Mouse (Mus musculus) monocyte, adult 5-6 weeks (primary cell): ENCODE results near the gene Parm1. TPM values are rescaled to one million over a fixed set of nuclear protein-coding genes. Genes with fewer than 3 reads are reported as not detected.
A peak's percentile ranks its signal among the peaks of the same experiment; 100 is the strongest.

ENCODE experiments used
- ATAC-seq: fragments of 153-309, 156-312 bp; replicated peaks from 2 replicates; pipeline ENCODE4 v1.8.0; 2017; ENCODE audit warnings: mild to moderate bottlenecking; ENCODE audit not compliant: low TSS enrichment, insufficient number of reproducible peaks, severe bottlenecking, poor library complexity, low FRiP score
- total RNA-seq: library from RNA; stranded (forward); fragments of 200-1000, 200-491, 200-594 nt; gene quantifications from 3 replicates; pipeline ENCODE4 v1.2.3, GENCODE M21; 2017

The Parm1 gene
- 1.1 to 2.5 TPM in 2 of 3 replicates, not detected in the other for total RNA-seq

DNA sequence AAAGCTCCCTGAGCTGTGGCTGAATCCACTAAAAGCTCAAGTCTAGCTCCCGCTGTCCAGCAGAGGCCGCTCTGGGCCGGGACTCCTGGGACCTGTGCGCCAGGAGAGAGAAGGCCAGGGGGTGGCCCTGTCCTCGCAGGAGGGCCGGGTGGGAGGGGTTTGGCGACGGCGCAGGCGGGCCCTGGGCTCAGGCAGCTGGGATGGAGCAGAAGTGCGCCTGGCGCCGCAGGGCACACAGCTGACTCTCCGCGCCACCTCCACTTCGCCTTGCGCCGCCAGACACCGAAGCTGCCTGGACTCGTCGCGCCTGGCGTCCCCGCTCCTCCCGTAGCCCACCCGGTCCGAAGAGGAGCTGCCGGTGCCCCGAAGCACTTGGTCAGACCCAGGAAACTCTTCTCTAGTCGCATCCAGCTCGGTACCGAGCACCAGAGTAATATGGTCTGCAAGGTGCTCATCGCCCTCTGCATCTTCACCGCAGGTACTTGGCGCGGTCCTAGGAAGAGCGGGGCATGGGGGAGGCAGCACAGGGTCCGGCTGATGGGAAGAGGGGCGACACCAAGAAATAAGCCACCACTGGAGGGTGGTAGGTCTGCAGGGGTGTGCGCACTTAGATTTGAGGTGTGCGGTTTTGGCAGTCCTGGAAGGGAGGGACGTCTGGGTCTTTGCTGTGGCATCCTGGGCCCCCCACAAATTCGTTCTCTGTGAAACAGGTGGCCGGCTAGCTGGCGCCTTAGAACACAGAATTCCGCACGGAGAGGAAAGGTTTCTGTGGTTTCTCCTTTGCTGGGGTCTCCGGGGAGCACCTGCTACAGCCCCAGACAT is at the start of gene Parm1:
TSS of gene Parm1 (plus strand) at position 136 of the 822 bp plus-strand sequence.
- 0 out of 2 replicates have a peak, but pooled peaks have one; percentile 50 for ATAC-seq

GRCm38 (mm10) chr5:91475241-91475640 is 42.2 kb upstream of the Parm1 start:
- no peak for ATAC-seq

- no peak for ATAC-seq
Observed at GRCm38 (mm10) chr5:91476863-91477262, 40.6 kb upstream of the Parm1 start.

GRCm38 (mm10) chr5:91478673-91479072 is 38.7 kb upstream of the Parm1 start:
- ATAC-seq, result no peak

DNA sequence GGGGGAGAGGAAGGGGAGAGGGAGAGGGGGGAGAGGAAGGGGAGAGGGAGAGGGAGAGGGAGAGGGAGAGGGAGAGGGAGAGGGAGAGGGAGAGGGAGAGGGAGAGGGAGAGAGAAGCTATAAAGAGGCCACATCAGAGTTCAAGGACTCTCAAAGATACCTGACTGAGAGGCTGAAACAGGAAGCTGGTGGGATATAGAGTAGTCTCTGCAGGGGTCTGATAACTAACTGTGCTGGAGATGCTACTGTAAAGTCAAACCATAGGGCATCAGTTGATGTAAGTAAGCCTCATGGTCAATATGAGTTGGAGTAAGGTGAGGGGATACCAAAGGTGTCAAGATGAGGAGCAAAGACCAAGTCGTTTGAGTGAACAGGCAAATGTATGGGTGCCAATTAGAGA is 37.3 kb upstream of the Parm1 start:
- ATAC-seq, result no peak

GRCm38 (mm10) chr5:91484324-91484723 is 33.1 kb upstream of the Parm1 start:
- ATAC-seq, result no peak

- ATAC-seq, result no peak
Observed at GRCm38 (mm10) chr5:91494456-91494855, 23.0 kb upstream of the Parm1 start.

DNA sequence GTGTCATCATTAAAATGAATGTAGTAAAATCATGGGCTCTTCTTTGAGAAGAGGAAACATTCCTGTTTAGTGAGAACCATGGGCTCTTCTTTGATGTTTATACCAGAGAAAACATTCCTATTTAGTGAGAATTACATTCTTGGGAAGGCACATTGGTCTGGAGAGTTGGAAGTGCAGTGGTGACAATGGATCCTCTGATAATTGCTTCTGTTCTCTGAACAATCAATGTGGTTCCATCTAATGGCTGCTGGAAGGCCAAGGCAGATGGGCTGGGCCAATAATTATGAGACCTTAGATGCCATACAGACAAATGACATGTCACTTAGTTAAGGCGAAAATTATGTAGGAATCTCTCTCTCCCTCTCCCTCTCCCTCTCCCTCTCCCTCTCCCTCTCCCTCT is 16.1 kb upstream of the Parm1 start:
- no peak for ATAC-seq

GRCm38 (mm10) chr5:91502366-91502765 is 15.0 kb upstream of the Parm1 start:
- no peak for ATAC-seq

DNA sequence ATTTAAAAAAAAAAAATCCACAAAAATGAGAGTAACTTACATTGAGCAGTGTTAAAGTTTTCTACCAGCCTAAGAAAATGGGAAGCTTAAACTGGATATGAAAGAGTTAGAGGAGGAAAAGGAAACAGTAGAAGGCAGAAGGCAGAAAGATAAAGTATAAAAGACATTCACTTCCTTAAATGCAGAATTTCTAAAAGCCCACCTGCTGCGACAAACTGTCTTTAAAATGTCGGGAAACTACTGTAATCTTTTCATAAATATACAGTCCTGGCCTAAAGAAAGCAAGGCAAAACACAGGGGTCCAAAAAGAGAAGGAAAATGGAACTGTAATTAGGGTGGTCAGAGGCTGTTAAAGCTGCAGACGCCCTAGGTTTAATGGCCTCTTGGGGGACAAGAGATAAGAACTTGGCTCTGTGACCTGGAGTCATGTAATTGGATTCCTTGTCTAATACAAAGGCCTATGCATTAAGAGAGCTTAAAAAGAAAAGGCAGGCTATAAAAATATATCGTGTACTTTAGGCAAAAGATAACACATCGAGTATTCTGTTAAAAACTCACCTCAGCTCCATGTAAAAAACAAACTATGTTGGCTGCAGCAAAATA is 13.0 kb upstream of the Parm1 start:
- no peak for ATAC-seq

- no peak for ATAC-seq
Observed at GRCm38 (mm10) chr5:91517077-91517476, 338 bp upstream of the Parm1 start.

DNA sequence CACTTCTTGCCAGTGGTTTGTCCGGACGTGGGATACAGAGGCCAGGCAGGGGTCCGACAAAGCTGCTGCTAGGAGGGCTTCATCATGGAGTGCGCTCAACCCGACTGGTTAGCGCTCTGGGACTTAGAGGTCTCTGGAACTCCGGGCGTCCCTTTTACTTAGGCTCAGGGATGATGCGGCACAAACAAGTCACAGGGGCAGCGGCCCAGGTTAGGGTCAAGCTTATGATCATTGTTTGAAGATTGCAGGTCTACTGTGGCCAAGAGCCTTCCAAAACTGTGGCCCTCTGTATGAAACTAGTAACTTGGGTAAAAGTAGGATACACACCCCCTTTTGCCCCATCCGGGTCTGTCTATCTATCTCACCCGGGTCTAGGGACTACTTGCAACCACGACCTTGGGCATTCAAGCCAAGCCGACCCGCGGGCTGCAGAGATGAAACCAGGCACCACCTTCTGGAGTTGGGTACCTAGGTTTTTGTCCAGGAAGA is 931 bp downstream of the Parm1 start:
- no peak for ATAC-seq

GRCm38 (mm10) chr5:91518946-91519345 is 1.5 kb downstream of the Parm1 start:
- no peak for ATAC-seq

GRCm38 (mm10) chr5:91519521-91519920 is 2.1 kb downstream of the Parm1 start:
- ATAC-seq, result no peak

DNA sequence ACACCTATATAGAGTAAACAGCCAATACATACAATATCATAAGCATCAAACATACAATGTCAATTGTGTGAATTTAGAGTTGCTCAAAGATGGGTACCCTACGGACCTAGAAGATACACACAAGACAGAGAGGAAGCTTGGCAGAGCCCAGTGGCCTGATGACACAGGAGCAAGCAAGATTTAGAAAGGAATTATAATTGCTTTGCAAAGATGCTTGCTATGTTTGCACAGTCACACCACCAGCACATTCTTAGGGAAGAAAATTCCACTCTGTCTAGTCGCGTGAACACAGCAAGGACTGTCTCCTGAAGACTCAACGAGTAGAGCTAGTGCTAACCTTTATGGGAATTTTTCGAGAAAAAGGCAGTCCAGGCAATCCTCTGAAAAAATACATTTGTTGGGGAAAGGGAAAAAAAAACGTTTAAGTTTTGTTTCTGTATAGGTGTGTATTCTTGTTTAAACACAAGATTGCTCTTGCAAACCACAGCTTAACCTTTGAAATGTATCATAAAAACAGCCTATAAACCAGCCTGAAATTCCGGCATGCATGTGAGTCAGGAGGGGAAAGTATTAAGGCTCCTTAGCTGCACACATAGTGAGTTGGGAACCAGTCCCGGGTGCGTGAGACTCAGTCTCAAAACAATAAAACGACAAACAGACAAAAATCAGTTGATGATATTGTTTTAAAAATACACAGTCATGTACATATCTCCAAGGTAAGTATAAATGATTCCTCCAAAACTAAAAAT is 15.5 kb downstream of the Parm1 start:
- ATAC-seq, result no peak

- no peak for ATAC-seq
Observed at GRCm38 (mm10) chr5:91559071-91559610, 41.7 kb downstream of the Parm1 start.

DNA sequence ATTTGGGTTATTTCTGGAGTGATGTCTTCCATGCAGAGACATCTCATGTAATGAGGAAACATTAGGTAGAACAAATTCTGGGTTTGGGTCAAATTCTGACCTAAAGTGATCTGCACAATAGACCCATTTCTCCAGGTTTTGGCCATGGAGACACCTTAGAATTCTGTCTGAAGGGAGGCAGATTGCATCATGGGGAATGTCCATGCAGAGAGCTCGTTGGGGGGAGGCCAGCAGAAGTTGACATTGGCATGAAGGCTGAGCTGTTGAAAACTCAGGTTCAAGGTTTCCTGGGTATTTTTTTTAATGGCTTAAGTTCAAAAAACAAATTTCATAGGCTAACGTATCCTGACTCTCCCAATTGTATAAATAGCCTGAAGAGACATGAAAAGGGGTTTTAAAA is 42.3 kb downstream of the Parm1 start:
- ATAC-seq, result no peak

DNA sequence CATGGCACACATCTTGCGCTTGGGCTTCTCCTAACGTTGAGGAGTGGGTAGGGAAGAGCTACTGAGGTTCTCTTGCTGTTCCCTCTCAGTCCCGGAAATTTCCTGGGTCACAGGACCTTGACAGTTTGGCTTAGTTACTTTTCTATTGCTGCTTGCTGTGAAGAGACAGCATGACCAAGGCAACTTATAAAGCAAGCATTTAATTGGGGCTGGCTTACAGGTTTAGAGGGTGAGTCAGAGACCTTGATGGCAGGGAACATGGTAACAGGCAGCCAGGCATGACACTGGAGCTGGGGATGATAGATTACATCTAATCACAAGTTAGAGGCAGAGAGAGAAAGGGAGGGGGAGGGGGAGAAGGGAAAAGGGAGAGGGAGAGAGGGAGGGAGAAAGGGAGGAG is 44.0 kb downstream of the Parm1 start:
- ATAC-seq, result no peak

- ATAC-seq, result no peak
Observed at GRCm38 (mm10) chr5:91562486-91562885, 45.1 kb downstream of the Parm1 start.
